Mouse (Mus musculus) mature B cell (primary cell): ENCODE data around the gene Tec.
"Not testable (repeated sequence)": the region's sequence is repeated elsewhere in the genome, so short reads cannot be mapped to it uniquely, and the experiment has no call there.

ENCODE experiments used
- in situ Hi-C: fragments of 300-500 bp; cut with MboI; formaldehyde crosslinking; loops from 2 replicates; pipeline ENCODE4 v1.14.3; 2019

The Tec gene

DNA sequence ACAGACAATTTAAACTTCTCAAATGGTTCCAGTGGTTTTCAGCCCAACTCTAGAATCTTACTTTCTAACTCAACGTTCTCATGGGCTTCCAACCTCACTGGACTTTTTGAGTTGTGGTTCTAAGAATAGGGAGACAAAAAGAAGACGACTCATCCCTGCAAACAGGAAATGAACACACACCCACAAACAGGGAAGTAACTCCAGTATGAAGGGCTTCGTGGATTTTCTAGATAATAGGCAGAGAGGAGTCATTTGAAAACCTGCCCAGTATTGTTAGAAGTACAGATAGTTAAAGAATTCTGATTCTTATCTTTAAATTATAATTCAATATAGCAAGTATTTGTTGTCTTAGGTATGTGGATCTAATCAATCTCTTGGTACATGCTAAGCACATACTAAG is 47.6 kb downstream of the Tec start:
- in situ Hi-C loops, result no loop called here

DNA sequence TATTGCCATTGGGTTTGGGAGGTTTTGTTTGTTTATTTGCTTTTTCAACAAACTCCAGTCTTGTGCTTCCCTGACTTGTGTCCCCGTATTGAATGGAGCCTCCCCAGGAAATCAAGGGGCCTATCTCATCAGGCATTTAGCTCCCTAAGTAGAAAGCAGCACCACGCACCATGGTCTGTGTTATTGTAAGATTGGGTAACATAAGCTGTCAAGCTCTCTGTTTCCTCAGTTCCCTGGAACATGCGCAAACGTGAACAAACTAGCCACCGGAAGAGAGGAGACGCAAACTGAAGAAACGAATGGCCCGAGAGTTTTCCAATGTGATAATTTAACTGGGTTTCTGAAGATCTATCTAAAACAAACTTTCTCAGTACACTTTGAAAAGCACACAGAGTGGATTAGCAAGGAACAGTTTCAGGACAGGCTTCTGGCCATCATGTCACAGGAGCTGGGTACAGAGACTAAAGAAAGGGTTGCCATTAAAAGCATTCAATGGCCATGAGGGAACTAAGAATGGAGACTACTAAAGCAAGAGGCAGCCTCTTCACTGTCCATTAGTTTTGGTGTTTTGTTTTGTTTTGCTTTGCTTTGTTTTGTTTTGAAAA is 48.1 kb downstream of the Tec start:
- in situ Hi-C loops, result no loop called here

DNA sequence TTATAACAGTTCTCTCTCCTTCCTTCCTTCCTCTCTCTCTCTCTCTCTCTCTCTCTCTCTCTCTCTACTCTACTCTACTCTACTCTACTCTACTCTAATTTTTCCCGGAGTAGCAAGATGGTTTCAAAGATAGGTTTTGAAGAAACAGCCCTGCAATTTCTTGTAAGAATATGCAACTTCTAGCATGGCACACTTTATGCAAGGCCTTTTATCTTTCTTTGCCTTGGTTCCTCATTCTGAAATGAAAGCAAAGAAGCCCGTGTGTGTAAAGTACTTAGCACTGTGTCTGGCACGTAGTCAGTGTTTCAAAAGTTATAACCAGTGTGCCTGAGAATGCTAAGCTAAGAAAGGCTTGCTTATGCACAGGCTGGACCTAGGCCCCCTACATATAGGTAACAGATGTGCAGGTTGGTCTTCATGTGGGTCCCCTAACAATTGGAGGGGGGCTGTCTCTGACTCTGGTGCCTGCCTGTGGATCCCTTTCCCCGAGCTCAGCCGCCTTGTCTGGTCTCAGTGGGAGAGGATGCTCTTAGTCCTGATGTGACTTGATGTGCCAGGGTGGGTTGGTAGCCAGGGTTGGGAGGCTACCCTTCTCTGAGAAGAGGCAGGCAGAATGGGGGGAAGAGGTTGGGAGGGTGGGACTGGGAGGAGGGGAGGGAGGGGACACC is 49.6 kb downstream of the Tec start:
- in situ Hi-C loops, result no loop called here

DNA sequence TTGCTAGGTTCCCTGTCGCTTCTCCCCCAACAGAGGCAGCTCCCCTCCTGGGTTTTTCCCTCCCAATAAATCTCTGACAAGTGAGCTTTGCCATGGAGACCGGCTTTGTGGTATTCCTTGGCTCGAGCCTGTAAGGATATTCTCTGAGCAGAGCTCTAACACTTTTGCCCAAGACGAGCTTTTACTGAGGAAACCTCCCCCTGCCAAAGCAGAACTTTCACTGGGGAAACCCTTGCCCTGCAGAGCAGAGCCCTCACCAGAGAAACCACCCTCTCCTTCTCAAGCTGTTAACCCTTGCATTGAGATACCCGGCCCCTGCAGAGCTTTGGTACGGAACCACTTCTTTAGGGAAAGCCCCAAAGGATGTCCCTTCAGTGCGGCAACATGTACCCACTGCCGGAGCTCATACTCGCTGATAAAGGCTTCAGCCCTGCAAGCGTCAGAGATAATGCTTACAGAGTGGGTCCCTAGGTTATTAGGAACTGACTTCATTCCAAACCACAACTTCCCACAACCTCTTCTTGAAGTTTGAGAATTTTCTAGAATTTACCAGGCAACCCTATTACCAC is 50.7 kb downstream of the Tec start:
- in situ Hi-C loops, result no loop called here

DNA sequence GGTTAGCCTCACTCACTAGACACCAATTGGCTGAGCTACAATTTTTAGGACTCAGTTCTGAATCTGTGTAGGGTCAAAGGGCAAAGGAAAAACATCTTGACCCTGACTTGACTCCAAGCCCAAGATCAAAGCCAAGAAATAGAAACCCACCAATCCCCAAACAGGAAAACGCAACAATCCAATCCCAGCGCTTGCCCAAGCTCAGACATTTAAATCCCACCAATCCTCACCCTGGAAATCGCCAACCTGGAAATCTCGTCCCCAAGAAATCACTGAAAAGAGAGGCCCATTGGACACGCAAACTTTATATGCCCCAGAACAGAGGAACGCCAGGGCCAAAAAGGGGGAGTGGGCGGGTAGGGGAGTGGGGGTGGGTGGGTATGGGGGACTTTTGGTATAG is 51.3 kb downstream of the Tec start:
- in situ Hi-C loops, result not testable (repeated sequence)

DNA sequence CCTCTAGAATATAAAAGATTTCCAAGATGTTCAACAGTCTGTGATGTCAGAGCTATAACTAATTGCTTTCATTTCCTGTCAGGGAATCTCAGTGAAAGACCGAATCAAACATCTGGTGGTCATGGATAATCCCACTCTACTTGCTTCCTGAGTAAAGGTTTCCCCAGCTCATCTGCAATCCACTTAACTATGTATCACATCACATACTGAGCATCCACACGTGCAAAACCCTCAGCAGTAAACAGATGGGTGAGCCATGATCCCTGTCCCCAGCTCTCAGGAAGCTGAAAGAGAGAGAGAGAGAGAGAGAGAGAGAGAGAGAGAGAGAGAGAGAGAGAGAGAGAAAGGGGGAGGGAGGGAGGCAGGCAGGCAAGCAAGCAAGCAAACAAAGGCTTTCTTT is 51.8 kb downstream of the Tec start:
- in situ Hi-C loops, result no loop called here

DNA sequence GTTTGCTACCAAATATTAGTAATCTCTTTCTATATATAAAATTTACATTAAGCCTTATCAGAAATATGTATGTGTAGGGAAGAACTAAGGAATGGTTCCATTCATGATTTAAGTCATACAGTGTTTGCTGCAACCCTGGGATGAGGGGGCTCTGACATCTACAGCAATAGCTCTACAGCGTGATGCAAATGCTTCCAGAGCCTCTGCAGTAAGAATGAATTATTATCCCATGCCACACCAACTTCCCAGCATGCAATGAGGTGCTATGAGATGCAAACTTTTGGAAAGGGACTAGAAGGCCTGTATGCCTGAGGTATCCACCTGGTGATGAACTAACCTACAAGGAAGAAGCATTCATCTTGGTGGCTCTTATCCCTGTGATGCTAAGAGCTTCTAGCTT is 52.2 kb downstream of the Tec start:
- in situ Hi-C loops, result no loop called here

DNA sequence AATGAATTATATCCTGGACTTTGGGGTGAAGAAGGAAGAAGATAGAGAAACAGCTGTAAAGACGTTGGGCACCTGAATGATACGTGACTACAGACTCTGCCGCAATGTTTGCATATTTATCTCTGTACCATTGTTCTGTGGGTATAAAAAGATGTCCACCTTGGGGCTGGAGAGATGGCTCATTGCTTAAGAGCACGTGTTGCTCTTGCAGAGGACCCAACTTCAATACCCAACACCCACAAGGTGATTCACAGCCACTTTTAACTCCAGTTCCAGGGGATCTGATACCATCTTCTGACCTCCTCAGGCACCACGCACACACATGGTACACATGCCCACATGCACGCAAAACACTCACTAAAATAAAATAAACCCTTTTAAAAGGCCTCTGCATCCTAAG is 52.9 kb downstream of the Tec start:
- in situ Hi-C loops, result no loop called here

DNA sequence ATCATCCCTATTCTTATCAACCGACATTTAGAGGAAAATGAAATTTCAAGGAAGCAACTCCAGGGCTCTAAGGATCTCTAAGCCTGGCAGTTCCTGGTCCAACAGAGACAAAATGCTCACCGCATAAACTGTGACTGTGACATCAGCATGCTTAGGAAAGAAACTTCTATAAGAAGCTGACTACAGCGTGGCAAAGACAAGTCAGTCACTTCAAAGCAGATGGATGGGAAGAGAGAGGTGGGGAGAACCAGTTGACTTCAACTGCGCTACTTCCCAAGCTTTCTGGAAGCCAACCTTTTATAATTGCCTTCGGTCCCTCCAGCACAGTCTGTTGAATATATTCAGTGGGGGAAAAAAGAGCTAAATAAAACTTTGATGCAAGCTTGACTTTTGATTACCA is 54.2 kb downstream of the Tec start:
- in situ Hi-C loops, result no loop called here

DNA sequence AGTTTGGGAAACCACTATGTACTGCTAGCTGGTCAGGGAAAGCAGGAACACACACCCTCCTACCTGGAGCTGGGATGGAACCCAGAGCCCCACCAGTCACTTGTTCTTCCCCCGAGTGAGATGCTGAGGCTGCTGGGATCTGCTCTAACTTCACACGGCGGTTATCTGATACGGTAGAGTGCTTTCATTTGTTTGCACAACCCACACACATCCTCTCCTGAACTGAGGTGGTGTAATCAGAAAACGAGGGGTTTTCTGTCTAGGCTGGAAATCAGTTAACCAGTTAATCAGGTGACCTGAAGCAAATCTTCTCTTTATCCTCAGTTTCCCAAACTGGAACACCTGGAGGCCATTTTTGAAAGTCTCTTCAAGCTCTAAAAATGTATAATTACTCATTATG is 55.4 kb downstream of the Tec start:
- in situ Hi-C loops, result no loop called here

DNA sequence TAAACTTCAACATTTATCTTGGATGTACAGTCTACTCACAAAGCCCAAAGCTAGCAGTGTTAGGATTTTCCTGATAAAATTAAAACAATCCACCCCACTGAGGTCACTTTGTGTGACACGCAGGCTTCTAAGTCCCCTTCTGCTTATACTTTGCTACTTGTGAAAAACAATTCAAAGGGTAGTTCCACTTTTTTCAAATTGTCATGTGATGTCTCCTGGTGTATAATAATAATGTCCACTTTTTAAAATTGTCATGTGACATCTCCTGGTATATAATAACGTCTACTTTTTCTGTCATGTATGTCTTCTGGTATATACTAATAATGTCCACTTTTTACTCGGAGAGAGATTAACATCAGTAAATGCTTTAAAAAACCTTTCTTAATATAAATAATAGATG is 56.0 kb downstream of the Tec start:
- in situ Hi-C loops, result no loop called here

DNA sequence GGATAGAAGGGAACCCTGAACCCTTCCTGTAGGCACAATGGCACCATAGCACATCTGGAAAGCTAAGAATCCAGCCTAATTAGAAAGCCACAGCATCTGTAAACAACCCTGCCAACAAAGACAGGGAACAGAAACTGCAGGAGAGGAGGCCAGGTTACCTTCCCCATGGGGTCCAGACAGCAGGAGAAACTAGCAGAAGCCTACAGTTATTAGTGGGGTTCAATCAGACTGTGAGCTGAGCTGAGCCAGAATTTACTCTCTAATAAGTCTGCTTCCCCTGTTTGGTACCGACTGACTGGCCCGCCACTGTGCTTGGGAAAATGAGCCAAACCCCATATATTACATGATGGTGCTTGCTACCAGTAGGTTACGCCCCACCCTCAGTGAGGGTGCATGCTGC is 56.9 kb downstream of the Tec start:
- in situ Hi-C loops, result no loop called here

DNA sequence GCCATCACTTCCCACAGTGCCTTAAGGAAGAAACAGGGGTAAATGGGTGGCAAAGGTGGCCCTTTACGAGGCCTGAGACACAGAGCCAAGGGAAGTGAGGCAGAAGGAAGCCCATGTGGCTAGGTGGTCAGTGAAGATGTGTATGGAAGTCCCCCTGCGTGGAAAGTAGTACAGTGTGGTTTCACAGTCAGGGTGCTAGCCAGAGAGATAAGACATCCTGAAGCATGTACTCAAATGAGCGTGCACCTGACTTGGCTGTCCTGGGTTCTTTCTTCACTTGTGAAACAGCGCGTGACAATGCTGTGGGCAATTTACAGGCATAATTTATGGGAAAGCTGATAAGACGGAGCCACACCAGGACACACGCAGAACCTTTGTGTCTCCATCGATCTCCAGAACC is 57.3 kb downstream of the Tec start:
- in situ Hi-C loops, result no loop called here

DNA sequence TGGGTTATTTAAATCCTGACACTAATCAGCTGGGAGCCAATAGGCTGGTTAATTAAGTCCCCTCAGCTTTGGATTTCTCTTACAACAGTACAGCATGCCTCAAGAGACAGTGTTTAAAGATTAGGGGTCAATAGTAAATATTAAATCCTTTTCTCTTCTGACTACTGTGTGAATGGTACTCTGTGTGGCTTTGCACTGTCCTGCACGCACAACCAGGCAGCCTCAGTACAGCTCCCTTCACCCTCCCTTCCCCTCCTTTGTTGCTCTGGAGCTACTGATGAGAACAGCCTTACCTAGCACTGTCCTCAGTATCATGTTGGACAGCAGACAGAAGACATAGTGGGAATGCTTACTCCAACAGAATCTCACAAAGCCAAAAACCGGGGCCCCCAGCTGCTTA is 58.8 kb downstream of the Tec start:
- in situ Hi-C loops, result no loop called here

DNA sequence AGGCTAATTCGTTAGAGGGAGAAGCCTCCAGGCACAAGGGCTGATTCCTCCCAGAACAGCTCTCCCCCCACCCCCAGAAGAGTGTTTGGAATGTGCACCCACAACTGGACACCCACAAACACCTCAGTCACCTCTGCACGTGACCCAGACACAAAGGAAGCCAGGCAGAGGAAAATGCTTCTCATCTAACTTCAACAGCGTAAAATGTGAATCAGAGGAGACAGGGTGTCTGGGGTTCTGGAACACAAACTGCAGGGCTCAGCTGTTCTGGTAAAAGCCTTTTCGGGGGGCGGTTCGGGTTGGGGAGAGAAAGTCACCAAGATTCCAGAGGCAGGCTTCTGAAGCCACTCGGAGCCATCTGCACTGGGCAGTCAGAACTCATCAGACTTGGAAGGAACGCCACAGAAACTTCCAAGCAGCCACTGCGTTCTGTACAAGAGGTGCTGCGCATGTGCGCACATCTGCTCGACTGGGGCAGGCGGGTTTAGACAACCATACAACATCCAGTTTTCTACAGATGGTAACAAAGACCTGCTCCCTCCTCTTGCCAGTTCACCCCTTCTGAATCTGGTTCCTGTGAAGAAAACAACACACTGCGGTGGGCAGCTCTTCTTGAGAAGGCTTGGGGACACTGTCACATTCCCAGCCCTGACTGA is 59.7 kb downstream of the Tec start:
- in situ Hi-C loops, result no loop called here

DNA sequence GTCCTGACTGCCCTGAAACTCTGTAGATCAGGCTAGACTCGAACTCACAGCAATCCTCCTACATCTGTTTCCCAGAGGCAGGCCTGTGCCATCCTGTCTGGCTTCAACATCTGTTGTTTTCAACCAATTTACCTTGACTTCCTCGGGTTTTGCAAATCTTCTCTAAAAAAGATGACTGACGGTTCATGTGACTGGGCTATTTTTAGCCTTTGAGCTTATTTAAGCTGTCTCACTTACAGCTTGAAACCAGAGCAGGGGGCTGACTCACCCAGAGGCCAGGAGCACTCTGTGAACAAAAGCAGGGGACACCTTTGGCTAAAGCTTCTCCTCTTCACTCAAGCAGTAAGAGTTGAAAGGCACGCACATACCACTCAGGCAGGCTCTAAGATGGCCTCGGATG is 65.4 kb downstream of the Tec start:
- in situ Hi-C loops, result no loop called here

DNA sequence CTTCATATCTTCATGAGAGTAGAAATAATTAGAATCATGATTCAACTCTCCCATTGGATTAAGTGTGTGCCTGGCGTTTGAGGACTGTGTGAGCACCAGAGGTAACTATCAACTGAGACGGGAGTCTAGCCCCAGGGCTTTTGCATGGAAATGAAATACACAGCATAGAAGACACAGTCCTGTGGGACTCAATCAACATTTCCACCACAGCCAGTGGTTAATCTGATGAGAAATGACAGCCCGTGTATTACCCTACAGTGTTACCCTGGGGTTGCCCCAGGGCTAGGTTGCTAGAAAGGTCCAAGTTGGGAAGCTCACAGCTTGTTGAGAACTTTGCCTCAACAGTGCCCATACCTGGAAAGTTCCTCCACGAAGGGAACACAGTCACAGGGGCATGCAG is 69.7 kb downstream of the Tec start:
- in situ Hi-C loops, result no loop called here

DNA sequence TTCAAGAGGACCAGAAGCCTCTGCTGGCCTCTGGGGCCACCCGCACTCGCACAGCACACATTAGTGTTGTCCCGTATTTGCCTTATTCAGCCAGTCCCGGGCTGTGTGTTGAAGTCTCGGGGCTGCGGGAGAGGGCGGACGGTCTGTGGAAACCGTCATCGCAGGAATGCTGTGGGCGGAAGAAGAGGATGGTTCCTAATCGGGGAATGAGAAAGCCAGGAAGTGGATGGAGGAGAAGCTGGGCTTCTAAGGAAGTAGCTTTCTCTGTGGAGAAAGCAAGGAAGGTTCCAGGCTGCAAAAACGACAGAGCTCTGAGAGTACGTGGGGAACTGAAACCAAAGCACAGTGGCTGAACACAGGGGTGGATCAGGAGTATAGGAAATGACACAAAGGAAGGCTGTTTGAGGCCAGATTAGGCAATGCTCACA is 72.1 kb downstream of the Tec start:
- in situ Hi-C loops, result no loop called here

DNA sequence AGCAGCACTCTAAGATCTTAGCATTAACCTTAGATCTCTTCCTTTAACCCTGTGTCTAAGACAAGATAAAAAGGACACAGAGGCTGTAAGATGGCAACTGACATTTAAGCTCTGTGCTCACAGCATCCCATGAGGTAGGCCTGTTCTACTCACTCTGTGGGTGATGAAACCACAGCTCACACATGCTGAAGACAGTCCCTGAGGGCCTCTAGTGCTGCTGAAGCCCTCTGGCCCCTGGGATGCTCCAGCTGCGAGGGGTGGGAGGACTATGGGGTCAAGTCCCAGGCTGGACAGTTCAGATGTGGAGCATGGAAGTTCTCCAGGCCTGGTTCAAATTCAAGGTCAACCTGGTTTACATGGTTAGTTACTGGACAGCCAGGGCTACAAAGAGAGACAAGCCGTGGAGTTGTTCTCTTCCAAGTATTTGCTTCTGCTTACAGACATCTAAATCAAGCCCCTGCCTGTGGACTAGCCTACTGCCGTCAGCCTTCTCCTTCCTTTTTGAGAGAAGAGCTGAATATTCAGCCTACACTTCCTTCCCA is 74.9 kb downstream of the Tec start:
- in situ Hi-C loops, result no loop called here

DNA sequence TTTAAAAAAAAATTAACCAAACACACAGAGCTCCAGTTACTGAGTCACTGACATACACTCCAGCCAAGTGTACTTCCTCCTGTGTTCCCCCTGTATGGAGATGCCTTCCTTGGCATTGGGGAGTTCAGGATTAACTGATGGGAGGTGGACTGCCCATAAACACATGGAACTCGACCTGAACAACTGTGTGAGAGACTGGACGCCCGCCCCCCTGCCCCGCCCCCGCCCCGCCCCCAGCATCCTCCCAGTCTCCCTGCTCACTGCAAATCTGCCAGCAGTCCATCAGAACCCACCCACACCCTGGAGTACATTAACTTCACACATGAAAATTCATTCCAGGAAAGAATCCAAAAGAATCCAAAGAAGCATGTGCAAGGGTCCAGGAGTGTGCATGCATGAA is 76.5 kb downstream of the Tec start:
- in situ Hi-C loops, result no loop called here

DNA sequence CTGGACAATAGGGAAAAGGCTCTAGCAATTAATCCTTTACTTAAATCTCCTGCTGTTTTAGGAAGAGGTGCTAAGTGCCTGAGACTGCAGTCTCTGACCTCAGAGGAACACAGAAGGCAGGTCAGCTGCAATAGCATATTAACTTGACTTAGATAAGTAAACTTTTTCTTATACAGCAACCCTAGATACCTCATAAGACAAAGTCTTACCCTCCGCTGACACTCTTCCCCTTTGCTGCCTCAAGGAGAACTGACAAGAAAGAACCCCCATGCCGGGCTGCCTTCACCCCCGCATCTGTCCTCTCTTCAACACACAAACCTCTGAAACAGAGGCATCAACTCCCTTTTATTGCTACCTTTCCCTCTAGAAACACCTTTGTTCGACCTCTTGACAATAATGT is 76.9 kb downstream of the Tec start:
- in situ Hi-C loops, result no loop called here

DNA sequence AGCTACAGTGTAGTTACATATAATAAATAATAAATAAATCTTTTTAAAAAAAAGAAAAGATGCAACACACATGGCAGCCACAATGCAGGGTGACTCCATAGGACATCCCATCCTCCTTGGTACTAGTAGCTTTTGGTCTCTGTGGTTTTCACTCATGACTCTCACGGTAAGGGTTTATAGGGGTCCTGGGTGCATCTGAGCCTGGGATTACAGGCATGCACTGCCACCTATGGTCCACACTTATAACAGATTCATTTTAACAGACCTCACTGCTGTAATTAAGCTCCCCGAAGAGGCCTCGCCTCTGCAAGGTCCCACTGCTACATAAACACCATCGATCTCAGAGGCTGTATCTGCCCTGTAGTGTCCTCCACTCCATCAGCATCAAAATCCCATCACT is 82.8 kb downstream of the Tec start:
- in situ Hi-C loops, result no loop called here

DNA sequence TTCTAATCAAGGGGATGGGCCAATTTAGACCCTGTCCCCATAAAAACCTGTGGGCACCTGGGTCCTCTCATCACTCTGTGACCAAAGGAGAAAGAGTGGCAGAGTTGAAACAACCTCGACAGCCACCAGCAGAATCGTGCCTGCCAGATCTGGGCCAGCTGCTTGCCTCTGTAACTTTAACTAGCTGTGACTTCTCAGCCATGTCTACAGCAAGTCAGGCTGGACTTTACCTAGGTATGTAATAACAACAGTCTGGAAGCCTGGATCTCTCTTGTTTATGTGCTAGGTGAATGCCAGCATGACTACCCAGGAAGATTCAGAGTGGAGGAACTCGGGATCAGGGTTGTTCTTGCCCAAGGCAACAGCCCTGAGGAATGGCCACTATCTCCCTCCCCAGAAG is 83.6 kb downstream of the Tec start:
- in situ Hi-C loops, result no loop called here
